Mouse (Mus musculus): ENCODE measurements around the gene Brd3.

- no peak for TF ChIP-seq HCFC1 (IDR thresholded peaks at IDR 0.05; ENCODE audit: borderline replicate concordance, insufficient read depth, low read length)
- no peak for TF ChIP-seq MAFK (IDR thresholded peaks at IDR 0.05; ENCODE audit: insufficient read depth, low read depth, low read length)
- no peak for TF ChIP-seq ZNF384 (IDR thresholded peaks at IDR 0.05; ENCODE audit: low read depth, low read length)
These were observed 8.8 kb upstream of the Brd3 start for GRCm38 (mm10) chr2:27516289-27516688.
